Mouse (Mus musculus): ENCODE measurements at regions not wholly inside any gene's neighbourhood (a gene's known extent, or its start where the extent isn't known, plus 50 kb on each side); places are given as distances from the start of the nearest gene placed in this dataset.
"Not testable (repeated sequence)": the region's sequence is repeated elsewhere in the genome, so short reads cannot be mapped to it uniquely, and the experiment has no call there.

- not testable (repeated sequence) for DNase-seq
Observed at GRCm38 (mm10) chr16:3334355-3334754, 256.5 kb upstream of the Olfr161 start.

GRCm38 (mm10) chr16:3343372-3343771 is 247.5 kb upstream of the Olfr161 start:
- not testable (repeated sequence) for DNase-seq

- DNase-seq, result not testable (repeated sequence)
Observed at GRCm38 (mm10) chr16:3344725-3345380, 246.0 kb upstream of the Olfr161 start.

- not testable (repeated sequence) for DNase-seq
Observed at GRCm38 (mm10) chr16:3349382-3349781, 241.5 kb upstream of the Olfr161 start.

GRCm38 (mm10) chr16:3349850-3350547 is 240.8 kb upstream of the Olfr161 start:
- not testable (repeated sequence) for DNase-seq

GRCm38 (mm10) chr16:3350668-3351507 is 240.0 kb upstream of the Olfr161 start:
- DNase-seq, result not testable (repeated sequence)

GRCm38 (mm10) chr16:3351508-3352046 is 239.3 kb upstream of the Olfr161 start:
- DNase-seq, result peak; percentile 16
